Mouse (Mus musculus) right cerebral cortex, postnatal 25 days (tissue): ENCODE data around the gene Cldn12.

ENCODE experiments used
- DNase-seq: peaks from one replicate; pipeline ENCODE4 v3.0.0; 2022

Cldn12 gene

DNA sequence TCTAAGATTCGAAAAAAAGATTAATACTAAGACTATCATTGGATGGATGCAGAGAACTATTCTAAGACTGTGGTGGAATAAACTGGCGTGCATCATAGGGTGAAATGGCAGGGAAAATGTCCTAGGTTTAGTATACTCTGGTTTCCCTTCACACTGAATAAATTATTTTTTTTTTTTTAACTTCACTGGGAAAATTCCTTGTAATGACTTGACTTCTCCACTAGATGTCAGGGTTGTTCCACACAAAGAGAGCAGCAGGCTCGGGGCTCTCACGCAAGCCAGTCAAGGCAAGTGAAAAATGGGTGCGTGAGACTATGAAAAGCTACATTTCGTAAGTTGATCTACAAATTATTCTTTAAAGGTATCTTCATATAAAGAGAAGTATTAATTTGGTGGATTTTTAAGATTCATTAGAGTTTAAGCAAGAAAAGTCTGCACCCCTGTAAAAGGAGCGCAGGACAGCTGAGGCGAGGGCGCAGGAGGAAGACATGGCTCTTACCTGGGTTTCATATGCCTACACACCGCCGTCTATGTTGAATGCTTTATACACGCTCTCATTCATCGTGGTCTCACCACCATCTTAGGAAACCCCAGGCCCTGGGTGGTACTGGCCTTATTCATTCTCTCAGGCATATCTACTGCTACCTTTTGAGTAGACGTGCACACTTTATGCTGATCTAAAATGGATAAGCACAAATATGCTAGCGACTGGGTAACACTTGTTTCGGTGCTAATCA is 20.3 kb downstream of the Cldn12 start:
- peak; percentile 17 for DNase-seq

DNA sequence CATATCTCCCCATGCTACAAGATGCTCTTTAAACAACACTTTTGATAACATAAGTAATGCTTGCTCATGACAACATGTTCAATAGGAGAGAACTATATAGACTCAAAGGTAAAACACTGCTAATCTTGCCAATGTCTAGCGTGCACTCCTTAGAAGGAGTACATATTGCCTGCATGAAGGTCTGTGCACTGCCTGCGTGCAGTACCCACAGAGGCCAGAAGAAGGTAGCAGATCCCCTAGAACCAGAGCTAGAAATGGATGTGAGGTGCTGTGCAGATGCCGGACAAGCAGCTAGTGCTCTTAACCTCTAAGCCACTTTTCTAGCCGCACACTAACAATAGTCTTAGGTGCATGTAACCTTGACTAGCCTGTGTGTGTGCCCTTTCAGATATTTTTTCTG is 22.6 kb downstream of the Cldn12 start:
- no peak for DNase-seq

DNA sequence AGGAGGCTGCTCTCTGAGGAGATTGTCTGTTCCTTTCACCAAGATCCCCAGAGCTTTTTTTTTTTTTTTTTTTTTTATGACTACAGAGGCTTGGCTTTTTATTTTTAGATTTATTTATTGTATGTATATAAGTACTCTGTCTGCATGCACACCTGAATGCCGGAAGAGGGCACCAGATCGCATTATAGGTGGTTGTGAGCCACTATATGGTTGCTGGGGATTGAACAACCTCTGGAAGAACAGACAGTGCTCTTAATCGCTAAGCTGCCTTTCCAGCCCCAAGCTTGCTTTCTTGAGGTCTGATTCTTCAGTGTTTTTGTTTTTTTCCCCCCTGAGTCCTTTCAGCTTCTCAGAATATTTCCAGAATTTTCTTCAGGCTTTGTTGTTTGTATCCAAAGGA is 28.7 kb downstream of the Cldn12 start:
- DNase-seq, result no peak

DNA sequence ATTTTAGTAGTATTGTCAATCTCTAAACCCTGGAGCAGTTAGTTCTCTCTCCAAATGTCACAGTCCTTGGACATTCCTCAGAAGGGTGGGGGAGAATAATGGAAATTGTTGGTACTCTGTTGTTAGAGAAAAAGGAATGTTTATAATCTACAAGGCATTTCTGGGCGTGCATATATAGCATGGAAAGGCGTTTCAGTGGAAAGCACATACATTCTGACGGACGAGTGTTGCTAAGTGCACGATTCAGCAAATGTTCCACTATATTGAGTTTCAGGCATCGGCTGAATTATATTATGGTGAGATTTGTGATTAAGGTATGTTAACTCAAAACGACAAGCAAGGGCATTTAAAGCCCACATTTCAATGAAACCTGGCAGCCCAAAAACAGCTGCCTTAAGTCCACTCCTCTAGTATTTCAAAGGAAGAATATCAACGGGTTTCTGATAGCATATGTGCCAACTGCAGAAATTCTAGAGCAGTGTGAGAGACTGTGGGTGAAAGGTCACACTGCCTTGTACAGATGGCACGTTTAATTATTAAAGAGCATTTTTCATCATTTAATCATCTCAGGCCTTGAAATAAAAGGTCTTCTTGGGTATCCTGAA is 31.4 kb downstream of the Cldn12 start:
- DNase-seq, result no peak

GRCm38 (mm10) chr5:5481662-5482061 is 33.1 kb downstream of the Cldn12 start:
- no peak for DNase-seq

DNA sequence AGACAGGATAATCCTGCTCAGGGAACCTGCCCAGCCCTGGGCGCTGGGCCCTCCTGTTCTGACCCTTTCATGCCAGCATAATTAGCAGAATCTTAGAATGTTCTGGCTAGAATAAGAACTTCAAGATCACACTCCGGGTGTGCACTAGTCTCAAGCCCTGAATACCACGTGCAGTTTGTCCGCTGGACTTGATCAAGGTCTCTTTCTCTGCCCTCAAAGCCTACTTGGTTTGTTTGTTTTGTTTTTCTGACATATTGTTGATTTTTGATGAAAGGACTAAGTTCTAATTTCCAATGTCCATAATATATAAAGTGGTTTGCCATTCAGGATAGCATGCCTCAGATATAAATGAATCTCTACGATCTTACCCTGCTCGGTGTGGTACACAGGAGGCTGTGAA is 35.7 kb downstream of the Cldn12 start, which contains the start of gene 1700015F17Rik:
TSS of gene 1700015F17Rik (minus strand) at position 101 of the 400 bp plus-strand sequence.
- no peak for DNase-seq

GRCm38 (mm10) chr5:5476133-5476532 is 38.6 kb downstream of the Cldn12 start:
- DNase-seq, result no peak

DNA sequence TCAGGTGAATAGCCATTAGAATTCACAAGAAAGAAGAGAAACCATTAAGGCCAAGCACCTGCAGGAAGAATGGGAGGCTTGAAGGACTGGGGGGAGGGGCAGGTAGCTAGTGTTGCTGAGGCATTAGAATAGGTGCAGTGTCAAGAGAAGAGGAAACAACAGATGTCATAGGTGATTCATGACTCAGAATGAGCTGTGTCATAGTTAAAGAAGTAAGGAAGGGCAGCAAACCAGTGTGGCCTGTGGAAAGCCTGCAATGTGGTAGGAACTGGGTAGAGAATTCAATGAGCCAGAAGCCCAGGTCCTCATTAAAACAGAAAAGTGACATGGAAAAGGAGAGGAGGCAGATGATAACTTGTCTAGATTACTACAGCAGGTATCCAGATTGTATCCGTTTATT is 49.5 kb downstream of the Cldn12 start:
- DNase-seq, result no peak
